Mouse (Mus musculus) cerebellum, adult 11-12 months (tissue): ENCODE data around the gene Pim3.

Experiments used
- DNase-seq: peaks from one replicate; pipeline ENCODE4 v3.0.0; 2022

Pim3 gene

GRCm38 (mm10) chr15:88859206-88859970, 2.6 kb upstream of the Pim3 start:
- peak; percentile 52 for DNase-seq

DNA sequence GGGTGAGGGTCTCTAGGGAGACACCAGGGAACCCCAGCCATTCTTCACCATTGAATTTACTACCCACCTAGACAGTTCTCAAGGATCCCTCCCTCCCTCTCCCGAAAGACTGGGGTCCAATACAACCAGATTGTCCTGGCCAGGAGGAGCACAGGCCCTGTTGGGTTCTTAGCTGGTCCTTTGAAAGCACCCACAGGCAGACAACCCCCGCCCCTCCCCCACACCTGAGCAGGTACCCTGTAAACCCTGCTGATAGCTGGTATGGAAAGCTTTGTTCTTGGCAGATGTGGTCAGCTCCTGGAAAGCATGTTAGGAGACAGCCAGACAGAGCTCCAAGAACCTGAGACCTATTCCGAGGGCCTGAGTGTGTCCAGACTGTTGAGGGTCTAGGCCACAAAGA, 1.2 kb upstream of the Pim3 start:
- peak; percentile 80 for DNase-seq

- peak; percentile 83 for DNase-seq
These were observed 1.1 kb downstream of the Pim3 start for GRCm38 (mm10) chr15:88862881-88863694.

DNA sequence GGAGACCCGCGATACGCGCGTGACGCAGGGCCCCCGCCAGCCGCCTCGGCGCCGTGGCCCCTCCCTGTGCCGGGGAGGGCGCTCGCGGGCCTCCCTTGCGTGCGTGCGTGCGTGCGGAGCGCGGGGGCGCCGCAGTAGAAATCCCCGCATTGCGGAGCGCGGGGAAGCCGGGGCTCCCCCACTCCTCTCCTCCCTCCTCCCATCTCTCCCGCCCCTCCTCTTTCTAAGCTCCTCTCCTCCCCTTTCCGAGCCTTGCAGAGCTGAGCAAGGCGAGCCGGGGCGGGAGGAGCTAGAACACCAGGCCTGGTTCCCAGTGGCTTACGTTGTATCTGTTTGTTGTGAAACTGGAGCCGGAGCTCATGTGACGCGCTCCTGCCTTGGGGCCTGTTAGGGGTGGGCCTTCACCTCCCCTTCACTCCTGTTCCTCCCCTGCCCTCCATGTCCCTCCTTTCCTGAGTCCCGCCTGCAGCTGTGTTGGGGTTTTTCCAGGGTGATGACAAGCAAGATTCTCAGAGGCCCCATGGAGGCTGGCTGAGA, 1.8 kb downstream of the Pim3 start:
- peak; percentile 91 for DNase-seq

DNA sequence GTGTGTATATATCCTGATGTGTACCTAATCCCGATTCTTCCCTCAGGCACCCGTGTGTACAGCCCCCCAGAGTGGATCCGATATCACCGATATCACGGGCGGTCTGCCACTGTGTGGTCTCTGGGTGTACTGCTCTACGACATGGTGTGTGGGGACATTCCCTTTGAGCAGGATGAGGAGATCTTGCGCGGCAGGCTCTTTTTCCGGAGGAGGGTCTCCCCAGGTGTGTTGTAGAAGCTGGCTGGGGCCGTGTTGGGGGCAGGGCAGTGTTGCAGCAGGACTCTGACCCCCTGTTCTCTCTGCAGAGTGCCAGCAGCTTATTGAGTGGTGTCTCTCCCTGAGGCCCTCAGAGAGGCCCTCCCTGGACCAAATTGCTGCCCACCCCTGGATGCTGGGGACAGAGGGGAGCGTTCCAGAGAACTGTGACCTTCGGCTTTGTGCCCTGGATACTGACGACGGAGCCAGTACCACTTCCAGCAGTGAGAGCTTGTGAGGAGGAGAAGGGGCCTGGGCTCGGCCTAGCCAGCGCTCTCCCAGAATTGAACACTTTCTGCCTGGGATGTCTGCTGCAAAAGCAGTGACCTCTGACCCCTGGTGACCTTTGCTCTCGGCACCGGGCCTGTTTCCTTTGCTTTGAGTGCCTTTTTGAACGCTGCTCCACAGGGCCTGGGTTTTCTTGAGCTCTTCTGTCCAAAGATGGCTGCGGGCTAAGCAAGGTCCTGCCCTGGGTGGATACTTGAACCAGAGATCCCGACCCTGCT, 2.5 kb downstream of the Pim3 start:
- peak; percentile 82 for DNase-seq

GRCm38 (mm10) chr15:88865061-88865460, 3.1 kb downstream of the Pim3 start:
- DNase-seq = peak; percentile 68

GRCm38 (mm10) chr15:88865888-88866695, 4.1 kb downstream of the Pim3 start:
- peak; percentile 55 for DNase-seq

DNA sequence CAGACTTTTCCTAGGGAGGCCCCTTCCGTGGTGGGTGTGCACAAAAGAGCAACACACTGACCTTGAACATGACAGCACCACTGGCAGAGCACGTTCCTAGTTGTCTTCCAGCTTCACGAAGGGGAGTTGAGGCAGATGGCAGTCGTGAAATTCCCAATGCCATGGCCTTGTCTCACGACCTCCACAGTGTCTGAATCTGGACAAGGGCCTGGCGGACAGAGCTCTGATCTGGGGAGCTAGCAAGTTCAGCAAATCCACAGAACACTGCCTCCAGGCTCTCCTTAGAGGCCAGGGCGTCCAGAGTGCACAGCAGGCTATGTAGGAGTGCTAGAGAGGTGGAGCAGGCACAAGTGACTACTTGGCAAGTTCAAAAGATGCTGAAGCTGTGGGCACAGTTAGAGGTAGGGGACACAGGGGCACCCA, 5.0 kb downstream of the Pim3 start:
- DNase-seq = peak; percentile 44

GRCm38 (mm10) chr15:88867368-88868023, 5.5 kb downstream of the Pim3 start:
- DNase-seq = peak; percentile 57

GRCm38 (mm10) chr15:88868024-88868742, 6.2 kb downstream of the Pim3 start:
- DNase-seq = peak; percentile 26

GRCm38 (mm10) chr15:88870418-88871185, 8.6 kb downstream of the Pim3 start:
- DNase-seq = peak; percentile 10

GRCm38 (mm10) chr15:88874061-88874460, 12.1 kb downstream of the Pim3 start:
- no peak for DNase-seq

DNA sequence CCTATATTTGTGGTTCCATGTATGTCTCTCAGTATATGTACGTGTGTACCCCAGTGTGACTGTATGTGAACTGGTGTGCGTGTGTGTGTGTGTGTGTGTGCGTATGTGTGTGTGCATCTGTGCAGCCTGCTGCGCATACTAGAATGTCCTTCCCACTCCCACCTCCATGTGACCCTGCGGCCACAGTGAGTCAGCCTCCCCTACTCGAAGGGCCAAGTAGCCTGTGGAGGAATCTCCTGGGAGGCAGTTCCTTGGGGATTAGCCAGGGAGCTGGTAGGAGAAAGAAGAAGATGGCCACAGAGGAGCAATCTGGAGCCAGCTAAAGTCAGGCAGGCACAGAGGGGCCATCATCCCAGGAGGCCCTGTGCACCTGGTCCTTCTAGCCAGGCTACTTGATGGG, 12.5 kb downstream of the Pim3 start:
- no peak for DNase-seq

- DNase-seq = no peak
These were observed 13.7 kb downstream of the Pim3 start for GRCm38 (mm10) chr15:88875625-88876081.

DNA sequence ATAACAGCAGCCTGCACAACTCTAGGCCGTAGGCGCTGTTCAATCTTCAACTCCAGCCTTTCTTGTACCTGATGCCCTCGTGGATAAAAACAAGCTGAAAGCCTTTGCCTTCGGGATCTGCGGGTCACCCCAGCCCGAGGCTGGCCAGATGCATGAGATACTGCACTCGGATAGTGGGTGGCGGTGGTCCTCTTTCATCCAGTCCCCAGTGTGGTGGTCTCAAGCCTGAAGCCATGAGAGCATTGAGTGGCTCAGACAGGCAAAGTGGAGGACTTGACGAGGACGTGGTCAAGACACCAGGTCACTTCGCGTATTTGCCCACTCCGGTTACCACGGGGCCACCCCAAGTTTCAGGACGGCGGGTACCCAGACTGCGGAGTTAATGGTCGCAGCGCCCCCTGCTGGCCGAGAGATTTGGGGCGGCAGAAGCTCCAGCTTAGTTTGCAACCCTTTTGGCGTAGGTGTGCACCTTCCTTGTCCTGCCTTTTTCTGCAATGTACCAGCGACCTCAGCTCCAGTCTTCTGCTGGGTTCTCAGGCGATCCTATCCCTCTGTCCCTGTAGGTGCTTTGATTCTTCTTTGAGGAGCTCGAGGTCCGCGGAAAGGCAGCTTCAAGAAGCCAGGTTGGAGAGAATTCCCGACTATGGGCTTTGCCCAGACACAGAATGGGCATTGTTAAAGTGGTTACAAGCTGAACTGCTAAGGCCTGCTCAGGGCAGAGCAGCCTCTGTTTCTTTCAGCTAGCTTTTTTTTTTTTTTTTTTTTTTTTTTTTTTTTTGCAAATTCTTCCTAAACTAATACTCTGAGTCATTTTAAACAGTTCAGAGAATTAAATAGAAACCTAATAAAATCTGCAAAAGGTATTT, 14.4 kb downstream of the Pim3 start:
- peak; percentile 74 for DNase-seq

DNA sequence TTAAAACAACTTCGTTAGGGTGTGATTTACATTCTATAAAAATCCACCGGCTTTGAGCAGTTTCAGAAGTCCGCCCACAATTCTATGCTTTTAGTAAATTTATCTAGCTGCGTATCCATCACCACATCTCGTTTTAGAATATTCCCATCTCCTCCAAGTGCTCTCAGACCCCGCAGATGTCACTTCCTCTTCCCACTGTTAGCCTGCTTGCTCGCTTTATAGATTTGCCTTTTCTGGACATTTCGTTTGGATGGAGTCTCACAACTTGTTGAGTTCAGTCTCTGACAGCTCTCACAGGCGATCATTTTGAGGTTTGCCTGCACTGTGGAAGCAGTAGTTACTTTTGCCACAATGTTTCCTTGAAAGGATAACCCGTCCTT, 15.0 kb downstream of the Pim3 start:
- no peak for DNase-seq

DNA sequence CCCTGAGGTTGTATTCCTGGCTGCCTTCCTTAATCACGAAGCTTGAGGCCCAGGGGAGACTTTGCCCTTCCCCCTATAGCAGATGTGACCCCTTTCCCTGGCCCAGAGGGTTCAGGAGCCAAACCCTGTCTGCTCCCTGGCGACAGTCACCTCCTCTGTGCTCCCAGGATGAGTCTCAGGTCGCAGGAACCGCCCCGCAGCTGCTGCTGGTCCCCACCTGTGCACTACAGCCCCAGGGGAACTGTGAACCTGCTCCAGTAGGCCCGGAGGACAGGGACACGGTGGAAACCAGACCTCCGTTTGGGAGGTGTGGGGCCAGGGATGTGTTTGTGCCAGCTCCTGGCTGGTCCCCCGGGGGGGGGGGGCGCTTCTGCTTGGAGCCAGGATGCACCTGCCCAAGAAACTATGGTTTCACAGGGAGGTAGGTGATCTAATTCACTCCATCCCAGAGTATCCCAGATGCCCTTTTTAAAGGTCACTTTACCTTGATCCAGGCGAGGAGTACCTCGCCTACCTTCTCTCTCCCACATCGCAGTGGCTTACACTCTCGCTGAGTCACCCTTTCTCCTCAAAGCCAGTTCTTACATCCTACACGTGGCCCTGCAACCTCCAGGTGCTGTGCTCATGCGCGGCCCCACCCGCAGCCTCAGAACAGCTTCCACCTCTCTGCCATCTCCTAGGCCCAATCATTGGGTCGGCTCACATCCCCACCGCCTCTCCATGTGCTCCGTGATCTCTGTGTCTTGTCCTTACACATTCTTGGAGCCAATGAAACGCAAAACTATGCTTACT, 19.5 kb downstream of the Pim3 start:
- DNase-seq = no peak

- DNase-seq = no peak
These were observed 20.9 kb downstream of the Pim3 start for GRCm38 (mm10) chr15:88882851-88883250.
